Comparison of ENCODE assay signal across 8 mouse cellular contexts in the genomic region with DNA sequence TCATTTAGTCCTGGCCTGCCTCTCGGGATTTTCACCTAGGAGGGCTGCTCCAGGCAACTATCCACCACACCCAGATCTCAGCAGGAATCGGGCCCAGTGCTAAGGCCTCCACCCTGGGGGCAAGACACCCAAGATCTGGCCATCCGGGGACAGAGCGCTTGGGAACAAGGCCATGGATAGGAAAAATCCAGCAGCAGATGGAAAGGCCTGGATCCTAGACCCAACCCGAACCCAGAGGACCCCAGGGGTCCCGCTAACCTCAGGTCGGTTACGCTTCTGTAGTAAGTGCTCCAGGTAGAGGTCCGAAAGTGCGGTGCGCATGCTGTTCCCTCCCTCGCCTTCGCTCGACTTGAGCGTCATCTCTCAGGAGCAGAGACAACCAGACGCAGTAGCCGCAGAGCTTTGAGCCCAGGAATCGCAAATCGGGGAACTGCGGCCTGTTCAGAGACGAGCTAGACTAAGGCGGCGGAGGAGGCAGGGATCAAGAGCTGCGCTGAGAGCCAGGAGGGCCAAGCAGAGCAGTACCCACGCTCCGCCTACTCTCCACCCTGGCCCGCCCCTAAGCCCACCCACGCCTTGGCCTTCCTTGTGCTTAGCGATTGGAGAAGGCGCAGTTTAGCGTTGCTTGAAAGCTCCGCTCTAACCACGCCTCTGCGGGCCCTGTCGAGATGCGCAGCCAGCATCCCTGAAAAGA. TPM values are rescaled to one million over a fixed set of nuclear protein-coding genes. Genes with fewer than 3 reads are reported as not detected.
A peak's percentile ranks its signal among the peaks of the same experiment; 100 is the strongest.
DNase-seq lines count a peak whose midpoint lies in the region; ATAC-seq and TF ChIP-seq lines count a peak whose summit lies in the region.

A gene (minus strand): TSS at position 550 of the 694 bp plus-strand sequence.

- H3K27me3 ChIP-seq in hindbrain, embryonic 10.5 days (ENCODE audit: insufficient read depth, poor library complexity, severe bottlenecking), result no peaks in the 10 kb centered on the region
- no peaks in the 10 kb centered on the region for H3K27me3 ChIP-seq in lung, postnatal 0 days (replicated peaks; ENCODE audit: insufficient read depth, low read length)

- H3K9me3 ChIP-seq in hindbrain, embryonic 10.5 days, result no peaks in the 10 kb centered on the region
- no peaks in the 10 kb centered on the region for H3K9me3 ChIP-seq in lung, postnatal 0 days (ENCODE audit: low read length)

- H3K4me3 ChIP-seq in hindbrain, embryonic 10.5 days, result peak within 1 kb of the TSS; percentile 57
- peak within 1 kb of the TSS; percentile 56 for H3K4me3 ChIP-seq in lung, postnatal 0 days (ENCODE audit: low read depth, low read length)

- TF ChIP-seq CTCF in lung, postnatal 0 days (IDR thresholded peaks at IDR 0.05), result no peak

- TF ChIP-seq EP300 in lung, postnatal 0 days (IDR thresholded peaks at IDR 0.05), result no peak

- H3K27ac ChIP-seq in hindbrain, embryonic 10.5 days, result peak within 1 kb of the TSS; percentile 80
- H3K27ac ChIP-seq in lung, postnatal 0 days (ENCODE audit: low read length), result peak within 1 kb of the TSS; percentile 73

- no peaks in the 10 kb centered on the region for H3K36me3 ChIP-seq in hindbrain, embryonic 10.5 days
- H3K36me3 ChIP-seq in lung, postnatal 0 days (ENCODE audit: insufficient read depth, low read length), result no peaks in the 10 kb centered on the region

- 16% methylated on average over 36 of the region's 36 CpGs for WGBS in hindbrain, embryonic 10.5 days
- WGBS in lung, postnatal 0 days, result 18% methylated on average over 31 of the region's 36 CpGs

- H3K9ac ChIP-seq in lung, postnatal 0 days (replicated peaks; ENCODE audit: low read depth), result peak within 1 kb of the TSS; percentile 49

- no peaks in the 10 kb centered on the region for H3K4me1 ChIP-seq in hindbrain, embryonic 10.5 days (replicated peaks)
- no peaks in the 10 kb centered on the region for H3K4me1 ChIP-seq in lung, postnatal 0 days (ENCODE audit: insufficient read depth, low read depth, low read length)

- DNase-seq in MN1 (ENCODE audit: low spot score), result peak; percentile 66
- DNase-seq in cerebellum, adult 9-10 months, result peak; percentile 76
- peak; percentile 85 for DNase-seq in hindbrain, embryonic 10.5 days (ENCODE audit: low spot score)
- DNase-seq in layer of hippocampus, adult 9-11 months, result peak; percentile 77
- DNase-seq in lung, postnatal 0 days (ENCODE audit: low spot score), result peak; percentile 90
- DNase-seq in ovary, postnatal 14 days (ENCODE audit: low spot score), result peak; percentile 48
- DNase-seq in thymus, postnatal 14 days, result peak; percentile 85

- ATAC-seq in frontal cortex, adult (ENCODE audit: low TSS enrichment), result peak; percentile 95
- peak; percentile 99 for ATAC-seq in lung, postnatal 0 days

- H3K4me2 ChIP-seq in lung, postnatal 0 days (replicated peaks; ENCODE audit: low read depth, low read length), result peak within 1 kb of the TSS; percentile 47

RNA-seq across cellular contexts. Expression of the gene that starts here (rescaled TPM):
- 23.7 and 26.2 TPM in 2 replicates for polyA plus RNA-seq in hindbrain, embryonic 10.5 days (2016; fragmentation: Nextera tagmentation; extraction: Ambion mirVana)
- 48.8 and 57.0 TPM in 2 replicates for polyA plus RNA-seq in lung, postnatal 0 days (2015; fragmentation: Nextera tagmentation; extraction: Ambion mirVana)

Comparison
In these comparisons a context has a peak if more than half of its experiments do, and no peak if none do; other contexts are left out.
1. Peak in every context shown above with its lines: DNase-seq, ATAC-seq, H3K4me3 ChIP-seq and H3K27ac ChIP-seq.